Mouse (Mus musculus) myocyte (in vitro differentiated cells): ENCODE results near the gene Daglb.

Experiments
- CEBPB ChIP-seq: IDR thresholded peaks from 2 replicates; pipeline ENCODE4 v1.6.1; 2011; ENCODE audit warnings: mild to moderate bottlenecking, moderate library complexity; ENCODE audit not compliant: poor library complexity, insufficient read depth, severe bottlenecking
- E2F4 ChIP-seq: IDR thresholded peaks from one replicate; pipeline ENCODE4 v1.6.1; 2011; ENCODE audit warnings: mild to moderate bottlenecking, control low read depth, moderate library complexity; ENCODE audit not compliant: insufficient read depth
- MAX ChIP-seq: IDR thresholded peaks from one replicate; pipeline ENCODE4 v1.6.1; 2011; ENCODE audit warnings: low read depth, mild to moderate bottlenecking, control low read depth
- MYOD1 ChIP-seq, 3 experiments: IDR thresholded peaks; one replicate each; pipeline ENCODE4 v1.6.1; 2011; ENCODE audit warnings: control low read depth in 2 of 3, low read depth in 2 of 3, mild to moderate bottlenecking in 2 of 3, moderate library complexity in 1 of 3; ENCODE audit not compliant: insufficient read length in 2 of 3, control insufficient read depth in 1 of 3
- MYOG ChIP-seq, 3 experiments: IDR thresholded peaks; one replicate each; pipeline ENCODE4 v1.6.1; 2011; ENCODE audit warnings: control low read depth in 2 of 3, low read depth in 2 of 3, mild to moderate bottlenecking in 2 of 3; ENCODE audit not compliant: insufficient read length in 2 of 3, control insufficient read depth in 1 of 3, insufficient read depth in 1 of 3
- POLR2A ChIP-seq: IDR thresholded peaks from one replicate; pipeline ENCODE4 v1.6.1; 2011; ENCODE audit warnings: low read depth, mild to moderate bottlenecking, control low read depth, moderate library complexity; ENCODE audit not compliant: insufficient read length
- POLR2AphosphoS2 ChIP-seq: IDR thresholded peaks from one replicate; pipeline ENCODE4 v1.6.1; 2011; ENCODE audit warnings: low read depth, control low read depth; ENCODE audit not compliant: insufficient read length
- REST ChIP-seq: IDR thresholded peaks from one replicate; pipeline ENCODE4 v1.6.1; 2011; ENCODE audit warnings: mild to moderate bottlenecking, control low read depth, moderate library complexity; ENCODE audit not compliant: insufficient read depth, insufficient read length
- SRF ChIP-seq: IDR thresholded peaks from one replicate; pipeline ENCODE4 v1.6.1; 2011; ENCODE audit warnings: low read depth; ENCODE audit not compliant: control insufficient read depth, insufficient read length
- TCF12 ChIP-seq: IDR thresholded peaks from one replicate; pipeline ENCODE4 v1.6.1; 2011; ENCODE audit warnings: mild to moderate bottlenecking, control low read depth; ENCODE audit not compliant: poor library complexity, insufficient read depth, severe bottlenecking
- TCF3 ChIP-seq: IDR thresholded peaks from one replicate; pipeline ENCODE4 v1.6.1; 2011; ENCODE audit warnings: low read depth, control low read depth; ENCODE audit not compliant: insufficient read length
- USF1 ChIP-seq: IDR thresholded peaks from one replicate; pipeline ENCODE4 v1.6.1; 2011; ENCODE audit warnings: low read depth, mild to moderate bottlenecking, control low read depth, moderate library complexity

GRCm38 (mm10) chr5:143512305-143512704 lies 47.9 kb downstream of the Daglb start:
- TF ChIP-seq POLR2A = no peak
- TF ChIP-seq TCF12 = no peak
- no peak for TF ChIP-seq POLR2AphosphoS2
- no peak for TF ChIP-seq MAX
- no peak for TF ChIP-seq CEBPB
- no peak for TF ChIP-seq MYOD1 (IDR thresholded peaks at IDR 0.05; ENCODE audit: control insufficient read depth in 1 of 3, insufficient read length in 2 of 3, low read depth in 2 of 3)
- TF ChIP-seq USF1 = no peak
- no peak for TF ChIP-seq E2F4
- no peak for TF ChIP-seq TCF3
- no peak for TF ChIP-seq REST
- no peak for TF ChIP-seq MYOG (IDR thresholded peaks at IDR 0.05; ENCODE audit: control insufficient read depth in 1 of 3, insufficient read depth in 1 of 3, insufficient read length in 2 of 3, low read depth in 2 of 3)
- TF ChIP-seq SRF = no peak
